Mouse (Mus musculus) CH12F3 (cell line): Measurements from ENCODE around the gene Olfr1026.

Experiments used
- in situ Hi-C: fragments of 300-500 bp; cut with MboI; formaldehyde crosslinking; loops from 2 replicates; pipeline ENCODE4 v1.14.3; 2020; ENCODE audit warnings: low sequenced_read_pairs

The Olfr1026 gene

GRCm38 (mm10) chr2:85921258-85921657, at the start of gene Olfr1026:
Gene Olfr1026 (plus strand): TSS chr2:85921558.
- in situ Hi-C loops: no loop called here

- in situ Hi-C loops: no loop called here
Measured at GRCm38 (mm10) chr2:85885340-85885739, 36.0 kb upstream of the Olfr1026 start, which contains the start of gene Olfr1023. Gene Olfr1023 (plus strand): TSS chr2:85885640.

- in situ Hi-C loops: no loop called here
Measured at GRCm38 (mm10) chr2:85904952-85905351, 16.4 kb upstream of the Olfr1026 start, which contains the start of gene Olfr1024. Gene Olfr1024 (minus strand): TSS chr2:85905052.

- in situ Hi-C loops: no loop called here
Measured at GRCm38 (mm10) chr2:85913197-85913596, 8.2 kb upstream of the Olfr1026 start.

GRCm38 (mm10) chr2:85914893-85915292, 6.5 kb upstream of the Olfr1026 start, which contains the start of gene Olfr1025-ps1:
Gene Olfr1025-ps1 (plus strand): TSS chr2:85915193.
- in situ Hi-C loops: no loop called here

- in situ Hi-C loops: no loop called here
Measured at GRCm38 (mm10) chr2:85950137-85950536, 28.8 kb downstream of the Olfr1026 start, which contains the start of gene Olfr1028. Gene Olfr1028 (plus strand): TSS chr2:85950437.

- in situ Hi-C loops: no loop called here
Measured at GRCm38 (mm10) chr2:85973595-85973994, 52.2 kb downstream of the Olfr1026 start, which contains the start of gene Olfr1029. Gene Olfr1029 (plus strand): TSS chr2:85973895.
